Mouse (Mus musculus): ENCODE measurements at regions not wholly inside any gene's neighbourhood (a gene's known extent, or its start where the extent isn't known, plus 50 kb on each side); places are given as distances from the start of the nearest gene placed in this dataset.

DNA sequence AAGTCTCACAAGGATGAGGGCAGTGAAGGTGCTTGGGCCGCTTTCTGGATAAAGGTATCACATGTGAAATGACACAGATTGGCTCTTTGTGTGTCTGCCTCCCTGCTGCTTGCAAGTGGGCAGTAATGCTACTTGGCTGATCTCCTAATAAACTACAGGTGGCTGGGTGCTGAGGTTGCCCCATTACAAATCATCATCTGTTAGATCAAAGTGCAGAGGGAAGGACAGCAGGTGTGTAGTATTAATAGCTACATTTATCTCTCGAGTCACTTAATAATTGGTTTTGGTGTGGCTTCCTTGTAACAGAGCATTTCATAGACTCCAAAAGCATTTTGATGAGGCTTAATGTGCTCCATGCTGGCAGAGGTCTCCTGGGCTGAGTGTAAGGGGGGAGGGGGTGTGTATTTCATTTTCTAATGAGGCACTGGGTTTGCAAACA is 424.2 kb downstream of the Pros1 start:
- TF ChIP-seq POLR2A (IDR thresholded peaks at IDR 0.05; ENCODE audit: insufficient read length, low read depth) (no peak), TCF12 (IDR thresholded peaks at IDR 0.05; ENCODE audit: insufficient read depth, poor library complexity, severe bottlenecking) (peak; percentile 70), MYOG (IDR thresholded peaks at IDR 0.05; ENCODE audit: control insufficient read depth in 1 of 3, insufficient read depth in 1 of 3, insufficient read length in 2 of 3, low read depth in 2 of 3) (peak in 2 of 3 experiments; percentile 7 to 22), POLR2AphosphoS2 (IDR thresholded peaks at IDR 0.05; ENCODE audit: insufficient read length, low read depth) (no peak), USF1 (IDR thresholded peaks at IDR 0.05; ENCODE audit: low read depth) (no peak), MAX (IDR thresholded peaks at IDR 0.05; ENCODE audit: low read depth) (no peak), MYOD1 (IDR thresholded peaks at IDR 0.05; ENCODE audit: control insufficient read depth in 1 of 3, insufficient read length in 2 of 3, low read depth in 2 of 3) (peak in 2 of 3 experiments; percentile 39 to 76)
